13 mouse cellular contexts compared by ENCODE assay signal in genomic region chr1:39946391-39946790, GRCm38 (mm10). TPM values are rescaled to one million over a fixed set of nuclear protein-coding genes. Genes with fewer than 3 reads are reported as not detected.
A peak's percentile ranks its signal among the peaks of the same experiment; 100 is the strongest.
DNase-seq lines count a peak whose midpoint lies in the region; ATAC-seq and TF ChIP-seq lines count a peak whose summit lies in the region.
"Had no signal": no experiment of that assay in that cellular context is flagged by ENCODE, and none has a peak within 500 bp of the region (broad histone marks: within the 10 kb centered on the region; RNA-seq: fewer than 3 reads in every experiment).

No protein-coding gene starts in this region.

- H3K27ac ChIP-seq in midbrain, embryonic 11.5 days (ENCODE audit: low read depth, low read length) = peak overlapping the region; percentile 35
- no peak overlapping the region for H3K27ac ChIP-seq in midbrain, embryonic 10.5 days (replicated peaks)
- H3K27ac ChIP-seq in forebrain, embryonic 14.5 days (ENCODE audit: low read depth, low read length) = peak overlapping the region; percentile 93
- peak overlapping the region; percentile 55; the same call in 1 of the 2 replicates for H3K27ac ChIP-seq in midbrain, postnatal 0 days (ENCODE audit: low read depth, low read length)
- H3K27ac ChIP-seq: heart, embryonic 10.5 days had no signal

- H3K4me1 ChIP-seq in midbrain, embryonic 11.5 days (ENCODE audit: control insufficient read depth, insufficient read depth, low read length) = peaks cover 74% of the 10 kb centered on the region
- peaks cover 96% of the 10 kb centered on the region for H3K4me1 ChIP-seq in midbrain, embryonic 10.5 days
- H3K4me1 ChIP-seq in forebrain, embryonic 14.5 days (ENCODE audit: control insufficient read depth, insufficient read depth, low read length) = peaks cover 94% of the 10 kb centered on the region
- H3K4me1 ChIP-seq in midbrain, postnatal 0 days (ENCODE audit: insufficient read depth, low read length) = peaks cover 28% of the 10 kb centered on the region

- peak; percentile 14; the same call in 1 of the 2 replicates for ATAC-seq in frontal cortex, adult (ENCODE audit: low TSS enrichment)
- ATAC-seq in midbrain, embryonic 11.5 days (ENCODE audit: low FRiP score) = no peak
- no peak for ATAC-seq in forebrain, embryonic 14.5 days
- no peak for ATAC-seq in midbrain, postnatal 0 days (ENCODE audit: low FRiP score)

- H3K27me3 ChIP-seq in midbrain, embryonic 11.5 days (ENCODE audit: control insufficient read depth, insufficient read depth, low read length) = no peaks in the 10 kb centered on the region
- H3K27me3 ChIP-seq in midbrain, embryonic 10.5 days (ENCODE audit: low read depth, poor library complexity, severe bottlenecking) = no peaks in the 10 kb centered on the region
- no peaks in the 10 kb centered on the region for H3K27me3 ChIP-seq in forebrain, embryonic 14.5 days (replicated peaks; ENCODE audit: control insufficient read depth, insufficient read depth, low read length)
- H3K27me3 ChIP-seq in midbrain, postnatal 0 days (ENCODE audit: insufficient read depth, low read length) = no peaks in the 10 kb centered on the region
- H3K27me3 ChIP-seq: CH12.LX had no signal

- H3K36me3 ChIP-seq in midbrain, embryonic 11.5 days (ENCODE audit: control insufficient read depth, insufficient read depth, low read length) = no peaks in the 10 kb centered on the region
- no peaks in the 10 kb centered on the region for H3K36me3 ChIP-seq in midbrain, embryonic 10.5 days
- no peaks in the 10 kb centered on the region for H3K36me3 ChIP-seq in forebrain, embryonic 14.5 days (ENCODE audit: control insufficient read depth, insufficient read depth, low read length)
- H3K36me3 ChIP-seq in midbrain, postnatal 0 days (ENCODE audit: insufficient read depth, low read length) = no peaks in the 10 kb centered on the region
- H3K36me3 ChIP-seq: heart, embryonic 10.5 days had no signal

- H3K9ac ChIP-seq in midbrain, embryonic 11.5 days (ENCODE audit: low read length) = no peak overlapping the region
- no peak overlapping the region for H3K9ac ChIP-seq in forebrain, embryonic 14.5 days (ENCODE audit: low read length)
- no peak overlapping the region for H3K9ac ChIP-seq in midbrain, postnatal 0 days (replicated peaks; ENCODE audit: low read length, poor library complexity, severe bottlenecking)

- no peak overlapping the region for H3K4me3 ChIP-seq in midbrain, embryonic 11.5 days (ENCODE audit: low read depth, low read length)
- no peak overlapping the region for H3K4me3 ChIP-seq in midbrain, embryonic 10.5 days
- H3K4me3 ChIP-seq in forebrain, embryonic 14.5 days (ENCODE audit: low read depth, low read length) = no peak overlapping the region
- H3K4me3 ChIP-seq in midbrain, postnatal 0 days (ENCODE audit: low read depth, low read length) = no peak overlapping the region
- H3K4me3 ChIP-seq: heart, embryonic 10.5 days had no signal

- H3K9me3 ChIP-seq in midbrain, embryonic 11.5 days (ENCODE audit: control insufficient read depth, low read length) = no peaks in the 10 kb centered on the region
- H3K9me3 ChIP-seq in midbrain, embryonic 10.5 days (replicated peaks) = no peaks in the 10 kb centered on the region
- no peaks in the 10 kb centered on the region for H3K9me3 ChIP-seq in forebrain, embryonic 14.5 days (replicated peaks; ENCODE audit: control insufficient read depth, low read length)
- no peaks in the 10 kb centered on the region for H3K9me3 ChIP-seq in midbrain, postnatal 0 days (ENCODE audit: low read length)
- H3K9me3 ChIP-seq: heart, embryonic 10.5 days had no signal

- H3K4me2 ChIP-seq in midbrain, embryonic 11.5 days = no peak overlapping the region
- H3K4me2 ChIP-seq in forebrain, embryonic 14.5 days (ENCODE audit: low read length) = no peak overlapping the region; the same call in 1 of the 2 replicates
- no peak overlapping the region for H3K4me2 ChIP-seq in midbrain, postnatal 0 days (ENCODE audit: low read depth, low read length, poor library complexity, severe bottlenecking)

- no peak for TF ChIP-seq CTCF in midbrain, postnatal 0 days (IDR thresholded peaks at IDR 0.05)

- 73% methylated on average over 4 of the region's 4 CpGs for WGBS in midbrain, embryonic 11.5 days
- 76% methylated on average over 4 of the region's 4 CpGs for WGBS in midbrain, embryonic 10.5 days
- 46% methylated on average over 4 of the region's 4 CpGs for WGBS in forebrain, embryonic 14.5 days
- WGBS in midbrain, postnatal 0 days = 68% methylated on average over 4 of the region's 4 CpGs

- DNase-seq in frontal cortex, postnatal 10 days (ENCODE audit: low spot score in 2 of 2) = no peak
- DNase-seq in midbrain, embryonic 11.5 days (ENCODE audit: low spot score, missing footprints) = no peak
- no peak for DNase-seq in midbrain, embryonic 10.5 days (ENCODE audit: low spot score)
- no peak for DNase-seq in forebrain, embryonic 14.5 days (ENCODE audit: low spot score)
- no peak for DNase-seq in midbrain, postnatal 0 days (ENCODE audit: low spot score)
- no peak for DNase-seq in kidney, postnatal 4 days
- DNase-seq in embryo, embryonic 11 days = no peak
- DNase-seq: adrenal gland, postnatal 25 days; gastrocnemius, postnatal 36 days; kidney, adult 11 months had no signal

RNA-seq across cellular contexts. Expression of gene Map4k4, which starts 45.7 kb away (rescaled TPM):
- polyA plus RNA-seq in midbrain, embryonic 11.5 days (2014; fragmentation: Nextera tagmentation; extraction: Ambion mirVana) = 30.7 and 33.7 TPM in 2 replicates
- 25.1 and 37.8 TPM in 2 replicates for polyA plus RNA-seq in midbrain, embryonic 10.5 days (2016; fragmentation: Nextera tagmentation; extraction: Ambion mirVana)
- polyA plus RNA-seq in forebrain, embryonic 14.5 days (2014; fragmentation: Nextera tagmentation; extraction: Ambion mirVana) = 29.2 and 36.2 TPM in 2 replicates
- 185 and 191 TPM in 2 replicates for total RNA-seq in midbrain, postnatal 0 days (2014; rRNA removed)
- polyA plus RNA-seq in midbrain, postnatal 0 days (2015; fragmentation: Nextera tagmentation; extraction: Ambion mirVana) = 16.0 and 30.6 TPM in 2 replicates
